ENCODE assay signal across 32 mouse cellular contexts in genomic region chr5:72480456-72480855, GRCm38 (mm10). TPM values are rescaled to one million over a fixed set of nuclear protein-coding genes. Genes with fewer than 3 reads are reported as not detected.
DNase-seq lines count a peak whose midpoint lies in the region; ATAC-seq and TF ChIP-seq lines count a peak whose summit lies in the region.
"Had no signal": no experiment of that assay in that cellular context is flagged by ENCODE, and none has a peak within 500 bp of the region (broad histone marks: within the 10 kb centered on the region; RNA-seq: fewer than 3 reads in every experiment).

No protein-coding gene starts in this region.

- no peak for TF ChIP-seq POLR2A in kidney, adult 2 months (IDR thresholded peaks at IDR 0.05; ENCODE audit: low read depth, low read length)

- 28% methylated on average over 7 of the region's 7 CpGs for WGBS in forebrain, embryonic 10.5 days
- 46% methylated on average over 7 of the region's 7 CpGs for WGBS in forebrain, embryonic 16.5 days
- 48% methylated on average over 7 of the region's 7 CpGs for WGBS in kidney, adult 2 months

- no peak overlapping the region for H3K27ac ChIP-seq in forebrain, embryonic 10.5 days
- H3K27ac ChIP-seq in forebrain, embryonic 16.5 days (ENCODE audit: low read length) = no peak overlapping the region
- no peak overlapping the region for H3K27ac ChIP-seq in kidney, adult 2 months (ENCODE audit: insufficient read depth, low read depth, low read length)
- H3K27ac ChIP-seq: embryonic facial prominence, embryonic 13.5 days; hindbrain, postnatal 0 days; left cerebral cortex, adult 2 months; liver, embryonic 12.5 days; midbrain, embryonic 13.5 days; stomach, postnatal 0 days had no signal

- DNase-seq in forebrain, embryonic 10.5 days (ENCODE audit: extremely low spot score, low spot score) = peak; percentile 39
- DNase-seq in 3T3-L1 (ENCODE audit: low read depth, low spot score) = peak; percentile 16
- peak; percentile 76 for DNase-seq in embryo, embryonic 11 days
- DNase-seq in hindlimb bud, embryonic 11.5 days (ENCODE audit: extremely low spot score, low read depth, low spot score) = peak; percentile 54
- DNase-seq in kidney, adult 11 months = no peak
- DNase-seq in kidney, adult 2 months = no peak
- DNase-seq in gastrocnemius, postnatal 4 days (ENCODE audit: low spot score in 2 of 2) = no peak
- DNase-seq: adrenal gland, postnatal 14 days; cerebellum, adult 11-12 months; cerebellum, adult 9-11 months; forebrain, postnatal 0 days; gastrocnemius, postnatal 10 days; heart, postnatal 4 days; kidney, postnatal 14 days; liver, postnatal 0 days; lung, postnatal 4 days; right cerebral cortex, postnatal 4 days; thymus, adult 18-20 months; thymus, postnatal 25 days had no signal

- H3K4me3 ChIP-seq in forebrain, embryonic 10.5 days = no peak overlapping the region
- H3K4me3 ChIP-seq in forebrain, embryonic 16.5 days (replicated peaks; ENCODE audit: low read length) = no peak overlapping the region
- H3K4me3 ChIP-seq in kidney, adult 2 months (ENCODE audit: insufficient read depth, low read depth, low read length) = no peak overlapping the region
- H3K4me3 ChIP-seq: embryonic facial prominence, embryonic 13.5 days; left cerebral cortex, adult 2 months; liver, embryonic 12.5 days; megakaryocyte, embryonic 14.5 days; midbrain, embryonic 13.5 days had no signal

- no peaks in the 10 kb centered on the region for H3K9me3 ChIP-seq in forebrain, embryonic 10.5 days
- H3K9me3 ChIP-seq in forebrain, embryonic 16.5 days (ENCODE audit: control insufficient read depth, low read length) = no peaks in the 10 kb centered on the region
- H3K9me3 ChIP-seq: embryonic facial prominence, embryonic 13.5 days; liver, embryonic 12.5 days; megakaryocyte, embryonic 14.5 days; midbrain, embryonic 13.5 days had no signal

- TF ChIP-seq CTCF in kidney, adult 2 months (conservative IDR thresholded peaks at IDR 0.05; ENCODE audit: insufficient read depth, insufficient read length, low read depth, low read length) = no peak

- H3K4me2 ChIP-seq in forebrain, embryonic 16.5 days (ENCODE audit: low read length) = no peak overlapping the region
- H3K4me2 ChIP-seq: embryonic facial prominence, embryonic 13.5 days; liver, embryonic 12.5 days; midbrain, embryonic 13.5 days had no signal

- no peaks in the 10 kb centered on the region for H3K36me3 ChIP-seq in forebrain, embryonic 10.5 days (replicated peaks)
- no peaks in the 10 kb centered on the region for H3K36me3 ChIP-seq in forebrain, embryonic 16.5 days (ENCODE audit: control insufficient read depth, insufficient read depth)
- H3K36me3 ChIP-seq in kidney, adult 2 months (ENCODE audit: control insufficient read depth, insufficient read depth, low read length) = no peaks in the 10 kb centered on the region
- H3K36me3 ChIP-seq: embryonic facial prominence, embryonic 13.5 days; liver, embryonic 12.5 days; midbrain, embryonic 13.5 days had no signal

- H3K9ac ChIP-seq in forebrain, embryonic 16.5 days (replicated peaks; ENCODE audit: low read depth, low read length) = no peak overlapping the region
- H3K9ac ChIP-seq: embryonic facial prominence, embryonic 13.5 days; forebrain, postnatal 0 days; liver, embryonic 12.5 days; liver, postnatal 0 days; midbrain, embryonic 13.5 days had no signal

- H3K27me3 ChIP-seq in forebrain, embryonic 10.5 days (ENCODE audit: poor library complexity, severe bottlenecking) = no peaks in the 10 kb centered on the region
- H3K27me3 ChIP-seq in forebrain, embryonic 16.5 days (replicated peaks; ENCODE audit: control insufficient read depth, insufficient read depth, low read length) = no peaks in the 10 kb centered on the region
- H3K27me3 ChIP-seq in kidney, adult 2 months (replicated peaks; ENCODE audit: control insufficient read depth, insufficient read depth, low read length) = no peaks in the 10 kb centered on the region; the same call in 1 of the 2 replicates
- H3K27me3 ChIP-seq: embryonic facial prominence, embryonic 13.5 days; liver, embryonic 12.5 days; megakaryocyte, embryonic 14.5 days; midbrain, embryonic 13.5 days; Patski had no signal

- peaks cover 9% of the 10 kb centered on the region for H3K4me1 ChIP-seq in forebrain, embryonic 10.5 days
- H3K4me1 ChIP-seq in forebrain, embryonic 16.5 days (replicated peaks; ENCODE audit: control insufficient read depth, insufficient read depth, low read length) = no peaks in the 10 kb centered on the region
- H3K4me1 ChIP-seq in kidney, adult 2 months (ENCODE audit: control insufficient read depth, insufficient read depth, low read length) = no peaks in the 10 kb centered on the region
- H3K4me1 ChIP-seq: liver, embryonic 12.5 days; megakaryocyte, embryonic 14.5 days; midbrain, embryonic 13.5 days had no signal

- ATAC-seq in forebrain, embryonic 16.5 days = no peak
- ATAC-seq: forebrain, postnatal 0 days; hindbrain, postnatal 0 days; intestine, embryonic 16.5 days; liver, embryonic 12.5 days; liver, postnatal 0 days; midbrain, embryonic 13.5 days; Patski had no signal

RNA-seq across cellular contexts. Expression of gene Corin, which starts 23.8 kb away (rescaled TPM):
- 1.0 and 1.3 TPM in 2 replicates for polyA plus RNA-seq in forebrain, embryonic 10.5 days (2016; fragmentation: Nextera tagmentation; extraction: Ambion mirVana)
- 0.11 and 0.16 TPM in 2 replicates for polyA plus RNA-seq in forebrain, embryonic 16.5 days (2015; fragmentation: Nextera tagmentation; extraction: Ambion mirVana)
- polyA plus RNA-seq in kidney, adult 2 months (2012; rRNA removed) = 4.0 and 5.0 TPM in 2 replicates
- 1 to 10 TPM; 1.5 to 2.0 TPM for total RNA-seq in gastrocnemius, postnatal 4 days (2021)
- total RNA-seq: granulocyte monocyte progenitor cell, adult 5-6 weeks; MEL; neutrophil, adult 5-6 weeks had no signal

Comparison
In these comparisons a context has a peak if more than half of its experiments do, and no peak if none do; other contexts are left out.
1. DNase-seq: peak in forebrain, embryonic 10.5 days (single experiment), 3T3-L1 (single experiment), embryo, embryonic 11 days (single experiment) and hindlimb bud, embryonic 11.5 days (single experiment); none in kidney, adult 11 months (single experiment), kidney, adult 2 months (single experiment) and gastrocnemius, postnatal 4 days (0 of 2).